Mouse (Mus musculus) kidney, adult 2 months (tissue): ENCODE measurements at regions not wholly inside any gene's neighbourhood (a gene's known extent, or its start where the extent isn't known, plus 50 kb on each side); places are given as distances from the start of the nearest gene placed in this dataset.

Experiments used
- CTCF ChIP-seq: fragments of 200-500 bp; conservative IDR thresholded peaks from 2 replicates; pipeline ENCODE4 v1.5.1; 2011; ENCODE audit warnings: low read depth, mild to moderate bottlenecking, control low read depth, low read length, moderate library complexity, mixed read lengths; ENCODE audit not compliant: insufficient read depth, insufficient read length
- POLR2A ChIP-seq: fragments of 200-500 bp; IDR thresholded peaks from one replicate; pipeline ENCODE4 v1.6.1; 2011; ENCODE audit warnings: low read depth, low read length, control low read depth

- TF ChIP-seq CTCF (no peak), POLR2A (no peak)
These were observed 368.1 kb downstream of the Gm8797 start for GRCm38 (mm10) chr3:6118721-6119120.
